ENCODE assay signal across 8 mouse cellular contexts in the genomic region with DNA sequence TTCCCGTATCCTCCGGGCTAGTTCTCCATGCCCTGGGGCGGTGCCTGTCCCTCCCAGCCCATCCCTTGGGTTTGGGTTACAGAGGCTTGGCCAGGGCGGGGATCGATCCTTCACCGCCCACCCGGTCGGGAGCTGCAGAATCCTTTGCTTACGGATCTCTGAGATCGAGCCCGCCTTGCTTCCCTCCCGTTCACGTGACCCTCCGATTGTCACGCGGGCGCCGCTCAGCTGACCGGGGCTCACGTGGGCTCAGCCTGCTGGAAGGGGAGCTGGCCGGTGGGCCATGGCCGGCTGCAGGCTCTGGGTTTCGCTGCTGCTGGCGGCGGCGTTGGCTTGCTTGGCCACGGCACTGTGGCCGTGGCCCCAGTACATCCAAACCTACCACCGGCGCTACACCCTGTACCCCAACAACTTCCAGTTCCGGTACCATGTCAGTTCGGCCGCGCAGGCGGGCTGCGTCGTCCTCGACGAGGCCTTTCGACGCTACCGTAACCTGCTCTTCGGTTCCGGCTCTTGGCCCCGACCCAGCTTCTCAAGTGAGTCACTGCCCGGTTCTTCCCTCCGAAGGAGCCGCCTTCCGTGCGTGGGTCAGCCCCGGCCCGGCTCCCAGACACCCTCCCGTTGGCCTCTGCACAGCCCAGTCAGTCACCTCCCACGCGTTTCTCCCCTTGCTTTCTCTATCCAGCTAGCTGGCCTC. TPM values are rescaled to one million over a fixed set of nuclear protein-coding genes. Genes with fewer than 3 reads are reported as not detected.
A peak's percentile ranks its signal among the peaks of the same experiment; 100 is the strongest.
DNase-seq lines count a peak whose midpoint lies in the region; ATAC-seq and TF ChIP-seq lines count a peak whose summit lies in the region.

Hexa (plus strand) TSS at position 100 of the 697 bp plus-strand sequence.
Tmem202 (minus strand) TSS at position 407 of the 697 bp plus-strand sequence.

- peak within 1 kb of the TSS; percentile 68 for H3K9ac ChIP-seq in forebrain, embryonic 16.5 days (replicated peaks; ENCODE audit: low read depth, low read length)
- H3K9ac ChIP-seq in lung, embryonic 15.5 days: peak within 1 kb of the TSS; percentile 65

- WGBS in forebrain, embryonic 16.5 days: 3% methylated on average over 55 of the region's 55 CpGs
- WGBS in lung, embryonic 15.5 days: under 1% methylated on average over 55 of the region's 55 CpGs
- 1% methylated on average over 55 of the region's 55 CpGs for WGBS in thymus, adult 2 months

- TF ChIP-seq POLR2A in thymus, adult 2 months (IDR thresholded peaks at IDR 0.05; ENCODE audit: control insufficient read depth, extremely low read depth, insufficient read depth, low read length, poor library complexity): peak; percentile 47; the same call in 1 of the 2 replicates

- no peak for TF ChIP-seq CTCF in thymus, adult 2 months (IDR thresholded peaks at IDR 0.05; ENCODE audit: borderline replicate concordance, control insufficient read depth, extremely low read depth, insufficient read depth, low read length, poor library complexity)

- ATAC-seq in forebrain, embryonic 16.5 days: peak; percentile 93
- peak; percentile 92 for ATAC-seq in lung, embryonic 15.5 days (ENCODE audit: borderline replicate concordance, extremely low read depth, low FRiP score, low TSS enrichment)

- H3K36me3 ChIP-seq in forebrain, embryonic 16.5 days (ENCODE audit: control insufficient read depth, insufficient read depth): no peaks in the 10 kb centered on the region
- no peaks in the 10 kb centered on the region for H3K36me3 ChIP-seq in lung, embryonic 15.5 days
- H3K36me3 ChIP-seq in thymus, adult 2 months (ENCODE audit: control insufficient read depth, insufficient read depth, low read length): no peaks in the 10 kb centered on the region

- no peaks in the 10 kb centered on the region for H3K27me3 ChIP-seq in forebrain, embryonic 16.5 days (replicated peaks; ENCODE audit: control insufficient read depth, insufficient read depth, low read length)
- H3K27me3 ChIP-seq in lung, embryonic 15.5 days: no peaks in the 10 kb centered on the region
- no peaks in the 10 kb centered on the region for H3K27me3 ChIP-seq in thymus, adult 2 months (ENCODE audit: control insufficient read depth, insufficient read depth, low read length)

- intact Hi-C loops in heart, postnatal 36 days (cut with DNase I): loop anchor here (2.0 kb wide), 1 partner anchor 53 kb away; the partner anchor contains the start of gene Arih1

- DNase-seq in ES-CJ7 (ENCODE audit: low read depth, low spot score): peak; percentile 92
- peak; percentile 70 for DNase-seq in cerebellum, adult 11 months
- peak; percentile 77 to 83 for DNase-seq in heart, postnatal 36 days
- peak; percentile 72 to 77 for DNase-seq in layer of hippocampus, adult 8-10 months (ENCODE audit: low spot score in 2 of 2)
- peak; percentile 78 for DNase-seq in ovary, adult 18-20 months (ENCODE audit: low spot score)
- DNase-seq in thymus, adult 2 months: peak; percentile 61

- peaks cover 15% of the 10 kb centered on the region for H3K4me1 ChIP-seq in forebrain, embryonic 16.5 days (replicated peaks; ENCODE audit: control insufficient read depth, insufficient read depth, low read length)
- peaks cover 25% of the 10 kb centered on the region for H3K4me1 ChIP-seq in lung, embryonic 15.5 days
- peaks cover 10% of the 10 kb centered on the region for H3K4me1 ChIP-seq in thymus, adult 2 months (replicated peaks; ENCODE audit: control insufficient read depth, insufficient read depth, low read length)

- H3K9me3 ChIP-seq in forebrain, embryonic 16.5 days (ENCODE audit: control insufficient read depth, low read length): no peaks in the 10 kb centered on the region
- no peaks in the 10 kb centered on the region for H3K9me3 ChIP-seq in lung, embryonic 15.5 days

- peak within 1 kb of the TSS; percentile 63 for H3K4me3 ChIP-seq in forebrain, embryonic 16.5 days (replicated peaks; ENCODE audit: low read length)
- H3K4me3 ChIP-seq in lung, embryonic 15.5 days: peak within 1 kb of the TSS; percentile 62
- H3K4me3 ChIP-seq in thymus, adult 2 months (ENCODE audit: control insufficient read depth, insufficient read depth, low read length): peak within 1 kb of the TSS; percentile 80

- no peak within 1 kb of the TSS for H3K27ac ChIP-seq in forebrain, embryonic 16.5 days (ENCODE audit: low read length)
- H3K27ac ChIP-seq in lung, embryonic 15.5 days: 0 out of 2 replicates have a peak within 1 kb of the TSS, but pooled peaks have one; percentile 12
- no peak within 1 kb of the TSS for H3K27ac ChIP-seq in thymus, adult 2 months (ENCODE audit: control insufficient read depth, insufficient read depth, low read length)

- peak within 1 kb of the TSS; percentile 67 for H3K4me2 ChIP-seq in forebrain, embryonic 16.5 days (ENCODE audit: low read length)
- H3K4me2 ChIP-seq in lung, embryonic 15.5 days: peak within 1 kb of the TSS; percentile 91

RNA-seq across cellular contexts. Expression of gene Hexa, which starts in this region (rescaled TPM):
- 51.3 and 55.7 TPM in 2 replicates for polyA plus RNA-seq in forebrain, embryonic 16.5 days (2015; fragmentation: Nextera tagmentation; extraction: Ambion mirVana)
- total RNA-seq in heart, postnatal 36 days (2021): 10 to 100 TPM; 43.9 to 47.0 TPM
- total RNA-seq in layer of hippocampus, adult 8-10 months (2022): 100 to 1,000 TPM in 2 of 4 experiments, 10 to 100 TPM in 2; 49.0 to 144 (median 85.2) TPM
- polyA plus RNA-seq in lung, embryonic 15.5 days (2015; fragmentation: Nextera tagmentation; extraction: Ambion mirVana): 63.2 and 63.4 TPM in 2 replicates
- polyA plus RNA-seq in thymus, adult 2 months (2012; rRNA removed): 65.4 and 83.0 TPM in 2 replicates

RNA-seq across cellular contexts. Expression of gene Tmem202, which starts in this region (rescaled TPM):
- 0.45 and 0.58 TPM in 2 replicates for polyA plus RNA-seq in forebrain, embryonic 16.5 days (2015; fragmentation: Nextera tagmentation; extraction: Ambion mirVana)
- under 1 TPM; 0.28 to 0.57 TPM for total RNA-seq in heart, postnatal 36 days (2021)
- total RNA-seq in layer of hippocampus, adult 8-10 months (2022): 1 to 10 TPM; 1.8 to 3.3 (median 2.9) TPM
- 0.20 TPM in 1 of 2 replicates, not detected in the other for polyA plus RNA-seq in lung, embryonic 15.5 days (2015; fragmentation: Nextera tagmentation; extraction: Ambion mirVana)
- polyA plus RNA-seq in thymus, adult 2 months (2012; rRNA removed): 0.23 and 0.35 TPM in 2 replicates
